Mouse (Mus musculus): ENCODE data around the gene 1700037H04Rik.

1700037H04Rik gene

GRCm38 (mm10) chr2:131147043-131147365, 12.9 kb downstream of the 1700037H04Rik start:
- no peak for DNase-seq (ENCODE audit: low read depth, low spot score)

GRCm38 (mm10) chr2:131146193-131147042, 13.5 kb downstream of the 1700037H04Rik start:
- DNase-seq (ENCODE audit: low read depth, low spot score), result no peak

GRCm38 (mm10) chr2:131145536-131145935, 14.3 kb downstream of the 1700037H04Rik start:
- DNase-seq (ENCODE audit: low read depth, low spot score), result no peak

- DNase-seq (ENCODE audit: low read depth, low spot score), result no peak
These were observed 14.8 kb downstream of the 1700037H04Rik start for GRCm38 (mm10) chr2:131145121-131145520.

GRCm38 (mm10) chr2:131143007-131143780, 16.7 kb downstream of the 1700037H04Rik start:
- no peak for DNase-seq (ENCODE audit: low read depth, low spot score)

GRCm38 (mm10) chr2:131142592-131142991, 17.3 kb downstream of the 1700037H04Rik start:
- peak; percentile 65 for DNase-seq (ENCODE audit: low read depth, low spot score)

- no peak for DNase-seq (ENCODE audit: low read depth, low spot score)
These were observed 18.4 kb downstream of the 1700037H04Rik start for GRCm38 (mm10) chr2:131141336-131141986.

GRCm38 (mm10) chr2:131140533-131140905, 19.4 kb downstream of the 1700037H04Rik start:
- no peak for DNase-seq (ENCODE audit: low read depth, low spot score)

GRCm38 (mm10) chr2:131139886-131140532, 19.9 kb downstream of the 1700037H04Rik start:
- DNase-seq (ENCODE audit: low read depth, low spot score), result no peak

- DNase-seq (ENCODE audit: low read depth, low spot score), result no peak
These were observed 20.6 kb downstream of the 1700037H04Rik start for GRCm38 (mm10) chr2:131139287-131139686.

GRCm38 (mm10) chr2:131138760-131139159, 21.1 kb downstream of the 1700037H04Rik start:
- DNase-seq (ENCODE audit: low read depth, low spot score), result no peak

- no peak for DNase-seq (ENCODE audit: low read depth, low spot score)
These were observed 21.6 kb downstream of the 1700037H04Rik start for GRCm38 (mm10) chr2:131138296-131138695.

GRCm38 (mm10) chr2:131135521-131136139, 24.3 kb downstream of the 1700037H04Rik start:
- no peak for DNase-seq (ENCODE audit: low read depth, low spot score)

GRCm38 (mm10) chr2:131134826-131135400, 25.0 kb downstream of the 1700037H04Rik start:
- no peak for DNase-seq (ENCODE audit: low read depth, low spot score)

- DNase-seq (ENCODE audit: low read depth, low spot score), result peak; percentile 43
These were observed 25.5 kb downstream of the 1700037H04Rik start for GRCm38 (mm10) chr2:131134381-131134780.

GRCm38 (mm10) chr2:131132930-131133547, 26.8 kb downstream of the 1700037H04Rik start, which contains the start of gene Gm11037:
Gene Gm11037, plus strand, starts transcription at chr2:131133497.
- DNase-seq (ENCODE audit: low read depth, low spot score), result no peak

- no peak for DNase-seq (ENCODE audit: low read depth, low spot score)
These were observed 27.6 kb downstream of the 1700037H04Rik start for GRCm38 (mm10) chr2:131132111-131132888.

GRCm38 (mm10) chr2:131130849-131131248, 29.0 kb downstream of the 1700037H04Rik start:
- no peak for DNase-seq (ENCODE audit: low read depth, low spot score)

GRCm38 (mm10) chr2:131129836-131130235, 30.0 kb downstream of the 1700037H04Rik start:
- DNase-seq (ENCODE audit: low read depth, low spot score), result no peak
